In genomic region chr2:129038426-129038936, GRCm38 (mm10) we compare ENCODE assay signal across 9 mouse cellular contexts. TPM values are rescaled to one million over a fixed set of nuclear protein-coding genes. Genes with fewer than 3 reads are reported as not detected.
DNase-seq lines count a peak whose midpoint lies in the region; ATAC-seq and TF ChIP-seq lines count a peak whose summit lies in the region.
"Had no signal": no experiment of that assay in that cellular context is flagged by ENCODE, and none has a peak within 500 bp of the region (broad histone marks: within the 10 kb centered on the region; RNA-seq: fewer than 3 reads in every experiment).

No protein-coding gene starts in this region.

- H3K4me2 ChIP-seq in hindbrain, embryonic 11.5 days (replicated peaks; ENCODE audit: low read depth, low read length): peak overlapping the region; percentile 92

- no peaks in the 10 kb centered on the region for H3K79me2 ChIP-seq in heart, adult 2 months (replicated peaks; ENCODE audit: control insufficient read depth, insufficient read depth, low read length)

- H3K9me3 ChIP-seq in hindbrain, embryonic 11.5 days (ENCODE audit: control insufficient read depth, low read length): no peaks in the 10 kb centered on the region
- H3K9me3 ChIP-seq: G1E had no signal

- ATAC-seq in hindbrain, embryonic 11.5 days (ENCODE audit: low FRiP score): no peak
- no peak for ATAC-seq in erythroid progenitor cell, adult 5-6 weeks (replicated peaks; ENCODE audit: low FRiP score, poor library complexity, severe bottlenecking)

- intact Hi-C loops in heart, adult 2 months (cut with DNase I): no loop called here

- no peak for DNase-seq in heart, adult 2 months
- DNase-seq in heart, adult 8-10 months (ENCODE audit: low spot score): no peak
- no peak for DNase-seq in testis, postnatal 14 days (ENCODE audit: low spot score)
- no peak for DNase-seq in hindbrain, embryonic 11.5 days (ENCODE audit: low spot score)
- peak; percentile 9 for DNase-seq in lung, postnatal 14 days
- no peak for DNase-seq in c-Kit-positive CD71-positive TER-119-positive erythroid progenitor cells, embryonic 14.5 days (ENCODE audit: low spot score)

- H3K4me3 ChIP-seq in heart, adult 2 months: peak overlapping the region; percentile 26
- peak overlapping the region; percentile 67 for H3K4me3 ChIP-seq in testis, adult 2 months (ENCODE audit: control insufficient read depth, low read depth, low read length)
- peak overlapping the region; percentile 48 for H3K4me3 ChIP-seq in hindbrain, embryonic 11.5 days (ENCODE audit: low read depth, low read length)

- no peak overlapping the region for H3K9ac ChIP-seq in heart, adult 2 months (ENCODE audit: low read depth, low read length)
- H3K9ac ChIP-seq in hindbrain, embryonic 11.5 days (ENCODE audit: low read depth, low read length): peak overlapping the region; percentile 68

- TF ChIP-seq POLR2A in heart, adult 2 months (IDR thresholded peaks at IDR 0.05; ENCODE audit: insufficient read depth, low read depth, low read length): no peak
- no peak for TF ChIP-seq POLR2A in testis, adult 2 months (IDR thresholded peaks at IDR 0.05; ENCODE audit: control insufficient read depth, low read depth, low read length)

- H3K36me3 ChIP-seq in heart, adult 2 months (ENCODE audit: control insufficient read depth, insufficient read depth, low read length): no peaks in the 10 kb centered on the region
- H3K36me3 ChIP-seq in testis, adult 2 months (ENCODE audit: control insufficient read depth, insufficient read depth, low read length): no peaks in the 10 kb centered on the region
- H3K36me3 ChIP-seq in hindbrain, embryonic 11.5 days (ENCODE audit: control insufficient read depth, insufficient read depth, low read length): no peaks in the 10 kb centered on the region
- H3K36me3 ChIP-seq: G1E had no signal

- no peak overlapping the region for H3K27ac ChIP-seq in heart, adult 2 months
- H3K27ac ChIP-seq in testis, adult 2 months (ENCODE audit: control insufficient read depth, insufficient read depth, low read depth, low read length): no peak overlapping the region
- H3K27ac ChIP-seq in hindbrain, embryonic 11.5 days (ENCODE audit: low read depth, low read length): no peak overlapping the region

- H3K4me1 ChIP-seq in heart, adult 2 months (ENCODE audit: control insufficient read depth, insufficient read depth, low read length): no peaks in the 10 kb centered on the region
- peaks cover 16% of the 10 kb centered on the region for H3K4me1 ChIP-seq in testis, adult 2 months (ENCODE audit: control insufficient read depth, insufficient read depth, low read length)
- peaks cover 4% of the 10 kb centered on the region; the same call in 1 of the 2 replicates for H3K4me1 ChIP-seq in hindbrain, embryonic 11.5 days (replicated peaks; ENCODE audit: control insufficient read depth, insufficient read depth, low read length)

- TF ChIP-seq CTCF in heart, adult 2 months (IDR thresholded peaks at IDR 0.05): no peak
- TF ChIP-seq CTCF in testis, adult 2 months (IDR thresholded peaks at IDR 0.05; ENCODE audit: control insufficient read depth, insufficient read depth, insufficient replicate concordance, low read depth, low read length): no peak

- H3K27me3 ChIP-seq in heart, adult 2 months (ENCODE audit: control insufficient read depth, insufficient read depth, low read length): peaks cover 6% of the 10 kb centered on the region
- no peaks in the 10 kb centered on the region for H3K27me3 ChIP-seq in testis, adult 2 months (ENCODE audit: control insufficient read depth, insufficient read depth, low read length)
- peaks cover 23% of the 10 kb centered on the region for H3K27me3 ChIP-seq in hindbrain, embryonic 11.5 days (ENCODE audit: control insufficient read depth, insufficient read depth, low read length)

- WGBS in heart, adult 2 months: 6% methylated on average over 15 of the region's 15 CpGs
- WGBS in hindbrain, embryonic 11.5 days: 34% methylated on average over 15 of the region's 15 CpGs

- TF ChIP-seq EP300 in heart, adult 2 months (IDR thresholded peaks at IDR 0.05; ENCODE audit: insufficient read depth, low read depth, low read length): no peak

RNA-seq across cellular contexts. Expression of gene Vinac1, which starts 9.5 kb away (rescaled TPM):
- not detected for total RNA-seq in heart, adult 2 months (2021)
- polyA plus RNA-seq in heart, adult 2 months (2012; rRNA removed): 0.06 TPM in 1 of 2 replicates, not detected in the other
- under 1 TPM in 1 of 4 experiments, not detected in 3; 0.08 TPM for total RNA-seq in heart, adult 8-10 months (2022)
- polyA plus RNA-seq in testis, adult 2 months (2012; rRNA removed): 1.6 and 1.7 TPM in 2 replicates
- 0.12 and 0.17 TPM in 2 replicates for polyA plus RNA-seq in hindbrain, embryonic 11.5 days (2014; fragmentation: Nextera tagmentation; extraction: Ambion mirVana)
- total RNA-seq in erythroid progenitor cell, adult 5-6 weeks (2015; ENCODE audit: low replicate concordance): not detected in 2 replicates
- total RNA-seq in erythroid progenitor cell, adult 5-6 weeks (2017; ENCODE audit: low replicate concordance): not detected in 2 replicates
- polyA plus RNA-seq: G1E had no signal

RNA-seq across cellular contexts. Expression of gene Ttl, which starts 27.3 kb away (rescaled TPM):
- 10 to 100 TPM; 19.0 to 19.1 TPM for total RNA-seq in heart, adult 2 months (2021)
- polyA plus RNA-seq in heart, adult 2 months (2012; rRNA removed): 8.8 and 12.9 TPM in 2 replicates
- 10 to 100 TPM; 17.9 to 22.8 (median 21.9) TPM for total RNA-seq in heart, adult 8-10 months (2022)
- polyA plus RNA-seq in testis, adult 2 months (2012; rRNA removed): 0.43 and 0.54 TPM in 2 replicates
- 17.1 and 18.9 TPM in 2 replicates for polyA plus RNA-seq in hindbrain, embryonic 11.5 days (2014; fragmentation: Nextera tagmentation; extraction: Ambion mirVana)
- total RNA-seq in erythroid progenitor cell, adult 5-6 weeks (2015; ENCODE audit: low replicate concordance): not detected in 2 replicates
- total RNA-seq in erythroid progenitor cell, adult 5-6 weeks (2017; ENCODE audit: low replicate concordance): 0.77 and 2.1 TPM in 2 replicates
- polyA plus RNA-seq: G1E had no signal

Comparison
In these comparisons a context has a peak if more than half of its experiments do, and no peak if none do; other contexts are left out.
1. RNA of gene Ttl, which starts 27.3 kb away (total RNA-seq): 17.9 to 22.8 TPM in heart, adult 8-10 months and 19.0 to 19.1 TPM in heart, adult 2 months; 0.77 to 2.1 TPM in erythroid progenitor cell, adult 5-6 weeks; every median in the first group is over 4 times any median in the second.
2. Peak in every context shown above with its lines, with median percentiles within 50 percentile points of each other: H3K4me3 ChIP-seq.